Mouse (Mus musculus): ENCODE measurements at regions not wholly inside any gene's neighbourhood (a gene's known extent, or its start where the extent isn't known, plus 50 kb on each side); places are given as distances from the start of the nearest gene placed in this dataset.
"Not testable (repeated sequence)": the region's sequence is repeated elsewhere in the genome, so short reads cannot be mapped to it uniquely, and the experiment has no call there.

DNA sequence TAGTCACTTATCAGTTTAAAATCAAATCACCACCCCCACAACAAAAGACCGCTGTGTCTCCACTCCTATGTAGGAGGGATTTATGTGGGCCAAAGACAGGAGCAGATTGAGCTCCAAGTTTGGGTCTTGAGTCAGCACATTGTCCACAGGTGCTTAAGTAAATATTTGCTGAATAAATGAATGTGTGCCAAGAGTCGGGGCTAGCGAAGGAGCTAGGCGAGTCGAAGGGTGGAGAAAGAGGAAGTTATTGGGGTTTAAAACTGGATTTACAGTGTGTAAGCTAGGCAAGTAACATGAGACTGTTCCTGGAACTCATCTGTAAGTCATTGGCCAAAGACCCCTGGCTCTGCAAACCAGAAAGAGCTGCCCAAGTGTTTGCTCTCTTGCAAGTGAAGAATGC is 122.9 kb downstream of the Enc1 start:
- DNase-seq (ENCODE audit: low spot score in 2 of 2), result no peak

DNA sequence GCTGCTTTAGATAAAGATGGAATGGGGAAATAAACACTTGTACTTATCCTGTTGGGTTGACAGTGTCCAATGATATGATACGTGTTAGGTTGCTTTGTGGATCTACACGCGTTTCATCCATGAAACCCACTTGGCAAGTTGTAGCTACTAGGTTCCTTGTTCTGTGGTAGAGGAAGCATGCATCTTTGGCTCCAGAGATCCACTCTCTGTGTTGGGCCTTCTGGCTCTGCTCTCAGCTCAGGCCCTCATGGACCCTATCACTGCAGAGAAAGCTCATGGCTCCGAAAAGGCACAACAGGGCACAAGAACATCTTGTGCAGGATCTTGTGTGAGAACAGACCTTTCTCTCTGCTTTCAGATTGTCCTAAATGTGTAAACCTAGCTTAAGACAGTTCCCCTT is 122.3 kb downstream of the Enc1 start:
- no peak for DNase-seq (ENCODE audit: low spot score in 2 of 2)

DNA sequence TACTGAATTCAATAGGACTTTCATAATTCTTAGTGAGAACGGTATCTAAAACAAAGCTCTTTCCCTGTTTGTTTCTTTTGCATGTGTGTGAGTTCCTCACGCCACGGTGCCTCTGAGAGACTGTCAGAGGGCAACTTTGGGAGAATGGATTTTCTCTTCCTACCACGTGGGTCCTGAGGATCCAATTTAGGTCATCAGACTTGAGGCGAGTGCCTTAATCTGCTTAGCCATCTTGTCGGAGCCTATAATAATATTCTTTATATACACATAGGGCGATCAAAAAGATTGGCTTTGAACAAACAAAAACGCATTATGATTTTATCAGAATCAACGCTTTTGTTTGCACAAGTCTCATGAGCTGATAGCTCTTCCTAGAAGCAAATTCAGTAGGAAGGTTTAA is 119.6 kb downstream of the Enc1 start:
- DNase-seq (ENCODE audit: low spot score in 2 of 2), result no peak

DNA sequence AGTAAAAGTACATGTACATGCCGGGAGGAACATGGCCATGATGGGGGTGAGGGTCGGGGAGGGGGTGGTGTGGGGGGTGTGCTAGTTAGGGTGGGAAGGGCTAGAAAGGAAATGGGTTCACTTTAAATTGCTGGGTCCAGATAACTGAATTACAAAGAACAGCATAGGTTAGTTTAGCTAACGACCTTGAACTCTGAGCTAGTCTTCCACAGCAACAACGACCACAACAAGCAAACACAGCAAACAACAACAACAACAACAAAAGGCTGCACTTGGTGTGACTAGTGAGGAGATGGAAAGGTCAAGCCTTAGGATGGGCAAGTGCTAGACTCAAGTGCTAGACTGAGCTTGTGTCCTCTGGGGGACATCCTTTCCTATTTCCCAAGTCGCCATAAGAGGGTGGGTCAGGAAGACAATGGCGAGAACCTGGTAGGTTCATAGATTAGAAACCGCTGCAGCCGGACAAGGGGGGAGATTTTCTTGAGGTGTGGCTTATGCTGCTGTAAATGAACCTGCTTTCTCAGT is 117.9 kb downstream of the Enc1 start:
- no peak for DNase-seq (ENCODE audit: low spot score in 2 of 2)

DNA sequence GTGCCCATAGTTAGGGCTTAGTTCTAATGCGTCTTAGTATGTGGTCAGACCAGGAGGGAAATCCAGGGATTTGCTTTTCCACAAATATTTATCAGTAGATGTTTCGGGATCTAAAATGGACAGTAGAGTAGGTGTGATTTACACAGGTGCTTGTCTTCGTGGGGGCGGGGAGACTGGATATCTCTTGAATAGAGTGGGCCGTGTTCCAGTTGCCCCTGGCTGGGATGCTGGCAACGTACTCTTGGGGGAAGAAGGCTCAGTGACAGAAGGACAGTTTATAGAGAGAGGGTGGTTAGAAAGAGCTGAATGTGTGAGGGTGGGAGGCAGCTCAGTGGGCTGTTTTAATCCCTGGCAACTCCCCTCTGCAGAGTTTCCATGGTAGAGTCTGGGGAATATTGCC is 117.4 kb downstream of the Enc1 start:
- no peak for DNase-seq (ENCODE audit: low spot score in 2 of 2)

DNA sequence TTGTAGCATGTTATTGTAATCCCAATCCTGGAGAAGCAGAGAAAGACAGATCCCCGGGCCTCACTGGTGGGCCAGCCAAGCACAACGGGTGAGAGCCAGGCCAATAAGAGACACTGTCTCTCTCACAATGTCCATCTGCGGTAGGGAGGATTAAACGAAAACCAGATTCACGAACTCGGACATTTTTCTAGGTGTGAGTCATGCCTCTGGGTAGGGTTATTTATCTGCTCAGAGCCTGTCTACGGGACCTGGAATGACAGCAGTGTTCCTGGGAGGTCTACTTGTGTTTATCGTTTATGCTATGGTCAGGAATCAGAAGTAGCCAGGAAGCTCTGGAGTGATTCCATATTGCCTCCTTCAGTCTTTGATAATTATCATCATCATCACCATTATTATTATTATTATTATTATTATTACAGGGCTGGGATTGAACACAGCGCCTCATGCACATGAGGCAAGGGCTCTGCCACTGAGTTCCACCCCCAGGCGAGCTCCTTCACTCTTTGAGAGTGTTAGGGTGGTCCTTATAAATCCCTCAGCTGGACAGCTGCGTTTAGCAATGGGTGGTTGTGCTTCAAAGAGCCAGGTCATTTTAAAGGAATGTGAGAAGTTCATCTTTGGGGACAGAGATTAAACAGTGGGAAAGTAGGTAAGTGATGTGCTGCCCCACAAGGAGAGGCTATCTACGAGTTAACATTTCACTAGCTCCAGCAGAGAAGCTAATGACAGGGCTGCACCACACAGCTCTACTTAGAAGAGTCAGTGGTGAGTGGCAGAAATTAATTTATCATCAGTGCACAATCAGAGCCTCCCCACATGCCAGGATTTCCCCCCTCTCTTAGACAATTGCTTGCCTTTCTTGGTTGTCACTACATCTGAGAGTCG is 116.3 kb downstream of the Enc1 start:
- DNase-seq (ENCODE audit: low spot score in 2 of 2), result no peak

DNA sequence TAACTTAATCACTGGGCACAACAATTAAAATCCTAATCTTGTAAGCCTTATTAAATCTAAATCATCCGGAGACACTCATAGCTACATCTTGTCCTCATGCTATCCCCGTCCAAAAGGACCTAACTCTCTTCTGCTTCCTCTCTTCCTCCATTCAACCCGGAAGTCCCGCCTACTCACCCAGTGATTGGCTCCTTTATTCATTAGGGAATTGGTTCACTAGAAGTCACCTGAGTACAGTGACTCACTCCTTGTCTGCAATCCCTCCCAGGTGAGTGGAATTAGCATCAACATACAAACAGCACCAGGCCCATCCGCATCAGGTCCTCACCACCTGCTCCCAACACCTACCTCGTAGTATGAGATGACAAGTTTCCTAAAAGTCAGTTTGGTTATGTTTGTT is 114.5 kb downstream of the Enc1 start:
- DNase-seq (ENCODE audit: low spot score in 2 of 2), result not testable (repeated sequence)

DNA sequence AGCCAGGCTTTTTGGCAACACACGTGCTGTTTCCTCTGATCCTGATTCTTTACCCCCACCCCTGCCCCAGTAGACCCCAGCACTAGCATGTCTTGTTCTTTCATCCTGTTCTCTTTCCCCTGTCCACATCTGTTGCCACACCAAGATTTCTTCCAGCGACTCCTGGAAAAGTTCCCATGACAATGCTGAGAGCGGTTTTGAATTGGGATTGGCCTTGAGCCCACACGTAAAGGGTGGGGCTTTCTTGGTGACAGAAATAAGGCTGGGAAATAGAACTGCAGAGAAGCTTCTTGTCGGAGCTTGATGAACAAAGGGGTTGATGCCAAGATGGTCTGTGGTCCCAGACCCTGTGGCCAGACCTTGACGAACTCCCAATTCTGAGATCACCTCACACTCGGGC is 106.8 kb downstream of the Enc1 start:
- no peak for DNase-seq (ENCODE audit: low spot score in 2 of 2)

DNA sequence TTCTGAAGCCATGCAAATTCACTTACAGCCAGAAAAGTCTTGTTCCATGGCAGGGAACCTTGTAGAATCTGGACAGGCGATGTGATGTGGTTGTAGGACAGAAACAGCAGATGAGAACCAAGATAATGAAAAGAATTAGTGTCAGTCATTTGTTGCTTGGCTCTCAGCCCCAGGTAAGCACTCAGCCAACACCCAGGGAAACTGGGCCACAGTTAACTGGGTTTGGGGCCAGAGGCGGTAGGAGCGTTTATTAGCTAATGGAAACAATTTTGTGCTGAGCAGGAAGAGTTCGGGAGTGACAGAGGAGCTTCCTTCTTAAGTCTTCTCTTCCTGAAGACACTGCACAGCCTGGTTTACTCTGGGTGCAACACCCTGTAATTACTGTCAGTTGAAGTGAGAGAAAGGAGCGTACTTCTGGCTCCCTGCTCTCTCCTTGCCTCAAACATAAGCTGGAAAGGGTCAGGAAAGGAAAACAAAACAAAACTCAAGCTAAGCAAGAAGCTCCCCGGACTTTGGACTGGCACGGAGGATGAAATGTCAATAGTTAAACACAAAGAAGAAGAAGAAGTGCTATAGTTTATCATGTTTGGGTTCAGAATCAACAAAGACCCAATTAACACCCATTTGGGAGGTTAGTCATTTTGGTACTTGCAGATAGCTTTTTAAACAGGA is 100.4 kb downstream of the Enc1 start:
- no peak for DNase-seq (ENCODE audit: low spot score in 2 of 2)

DNA sequence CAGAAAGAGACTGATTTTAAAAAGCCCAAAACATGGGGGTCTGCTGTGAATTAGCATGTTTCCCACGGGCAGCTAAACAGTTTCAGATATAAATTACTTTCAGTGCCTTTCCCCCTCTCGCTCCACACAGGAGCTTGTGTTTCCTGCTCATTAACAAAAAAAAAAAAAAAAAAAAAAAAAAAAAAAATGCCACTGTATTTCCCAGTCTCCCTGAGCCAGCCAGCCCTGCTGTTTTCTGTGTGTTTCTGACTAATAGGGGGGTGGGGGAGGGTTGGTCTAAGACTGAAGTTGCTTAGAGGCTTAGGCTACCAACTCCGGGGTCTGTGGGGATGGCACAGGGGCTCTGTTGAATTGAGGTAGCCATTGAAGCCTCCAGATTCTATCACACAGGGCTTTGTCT is 97.0 kb downstream of the Enc1 start:
- DNase-seq (ENCODE audit: low spot score in 2 of 2), result no peak

DNA sequence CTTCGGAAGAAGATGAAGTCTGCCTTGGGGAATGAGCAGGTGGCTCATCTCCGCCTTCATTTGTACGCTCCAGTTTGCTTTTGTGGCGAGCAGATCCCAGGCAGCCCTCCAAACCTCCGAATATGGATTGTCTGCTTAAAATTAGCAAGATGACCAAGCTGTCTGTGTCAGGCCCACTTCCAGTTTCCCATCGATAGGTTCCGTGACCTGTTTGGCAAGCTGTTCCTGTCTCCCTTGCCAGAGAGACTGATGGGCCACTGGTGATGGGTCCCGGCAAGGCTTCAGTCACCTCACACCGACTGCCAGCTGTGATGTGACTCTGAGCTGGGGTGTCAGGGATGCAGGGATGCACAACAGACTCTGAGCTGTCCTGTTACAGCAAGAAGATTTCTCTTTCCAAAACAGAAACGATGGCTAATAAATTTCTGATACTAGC is 96.4 kb downstream of the Enc1 start:
- DNase-seq (ENCODE audit: low spot score in 2 of 2), result no peak

DNA sequence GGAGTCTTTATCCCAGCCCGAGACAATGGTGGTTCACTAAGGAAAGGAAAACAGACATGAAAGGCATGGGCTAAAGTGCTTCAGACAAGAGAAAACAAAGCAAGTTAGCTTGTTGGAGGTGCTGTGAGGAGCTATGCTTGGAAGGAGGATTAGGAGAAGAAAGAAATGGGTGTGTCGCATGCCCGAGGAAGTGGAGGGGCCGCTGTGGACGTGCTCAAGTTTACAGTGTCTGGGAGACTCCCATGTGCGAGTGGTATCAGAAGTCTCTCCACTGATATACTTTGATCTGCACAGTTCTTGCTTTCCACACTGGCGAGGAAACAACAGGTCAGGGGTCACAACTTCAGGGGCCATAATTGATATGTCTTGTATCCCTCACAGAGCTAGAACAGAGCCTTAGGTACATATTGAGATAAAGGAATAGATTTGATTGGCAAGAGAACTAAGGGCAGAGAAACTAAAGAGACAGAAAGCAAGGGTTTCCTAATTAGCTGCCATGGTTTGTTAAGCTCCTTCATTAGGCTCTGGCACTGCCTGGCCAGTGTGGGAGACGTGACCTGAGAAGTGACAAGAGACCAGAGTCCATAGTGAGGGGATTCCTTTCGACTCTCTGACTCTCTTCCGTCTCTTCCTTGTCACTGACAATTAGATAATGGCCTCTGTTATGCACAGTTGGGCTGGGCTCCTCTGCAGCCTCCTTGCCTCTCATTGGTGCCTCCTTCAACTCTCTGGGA is 93.1 kb downstream of the Enc1 start:
- no peak for DNase-seq (ENCODE audit: low spot score in 2 of 2)

DNA sequence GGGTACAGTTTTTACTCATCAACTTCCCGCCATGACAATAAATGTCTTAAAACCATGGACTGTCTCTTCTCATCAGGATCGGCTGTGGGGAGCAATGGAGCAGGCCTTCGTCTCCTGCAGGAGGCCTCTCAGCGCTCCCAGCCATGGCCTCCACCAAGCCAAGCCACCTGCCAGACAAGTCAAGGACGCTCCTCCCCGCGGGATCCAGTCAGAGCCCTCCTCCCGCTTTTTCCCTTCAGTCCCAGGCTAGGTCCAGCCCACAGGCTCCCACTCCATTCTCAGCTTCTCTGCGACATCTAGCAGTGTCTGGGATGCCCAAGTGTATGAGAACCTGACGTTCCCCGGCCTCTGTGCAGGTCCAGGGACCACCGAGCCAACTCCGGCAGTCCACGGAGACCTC is 90.2 kb downstream of the Enc1 start:
- no peak for DNase-seq (ENCODE audit: low spot score in 2 of 2)

DNA sequence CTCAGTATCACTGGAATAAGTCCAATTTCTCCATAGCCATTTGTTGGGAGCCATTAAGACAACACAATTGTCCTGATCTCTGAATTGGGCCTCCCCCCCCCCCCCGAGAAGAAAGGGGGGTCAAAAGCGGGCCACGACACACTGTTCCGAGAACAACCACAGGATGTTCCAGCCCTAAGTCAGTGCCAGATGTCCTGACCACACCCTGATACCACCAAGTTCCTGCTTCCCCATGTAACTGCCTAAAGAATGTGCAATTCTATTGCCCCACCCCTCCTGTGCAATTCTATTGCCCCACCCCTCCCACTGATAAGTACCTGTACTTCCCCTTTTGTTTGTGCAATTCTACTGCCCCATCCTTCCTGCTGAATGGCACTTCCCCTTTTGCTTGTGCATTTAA is 80.4 kb downstream of the Enc1 start:
- DNase-seq (ENCODE audit: low spot score in 2 of 2), result not testable (repeated sequence)

DNA sequence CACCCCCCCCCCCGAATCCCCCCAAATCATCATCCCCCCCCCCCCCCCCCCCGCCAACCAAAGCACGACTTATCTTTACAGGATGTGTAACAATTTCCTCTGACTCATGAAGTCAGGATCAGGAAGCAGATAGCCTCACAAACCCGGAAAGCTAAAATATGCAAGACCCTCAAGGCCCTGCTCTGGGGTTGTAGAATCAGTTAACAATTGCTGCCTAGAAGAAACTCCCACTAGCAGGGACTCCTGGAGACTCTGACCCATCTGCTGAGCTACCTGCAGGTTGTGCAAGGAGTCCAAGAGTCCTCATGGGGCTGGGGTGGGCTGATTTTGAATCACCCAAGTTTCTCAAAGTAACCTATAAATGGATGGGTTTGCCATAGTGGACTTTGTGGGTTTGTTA is 79.9 kb downstream of the Enc1 start:
- DNase-seq (ENCODE audit: low spot score in 2 of 2), result no peak

DNA sequence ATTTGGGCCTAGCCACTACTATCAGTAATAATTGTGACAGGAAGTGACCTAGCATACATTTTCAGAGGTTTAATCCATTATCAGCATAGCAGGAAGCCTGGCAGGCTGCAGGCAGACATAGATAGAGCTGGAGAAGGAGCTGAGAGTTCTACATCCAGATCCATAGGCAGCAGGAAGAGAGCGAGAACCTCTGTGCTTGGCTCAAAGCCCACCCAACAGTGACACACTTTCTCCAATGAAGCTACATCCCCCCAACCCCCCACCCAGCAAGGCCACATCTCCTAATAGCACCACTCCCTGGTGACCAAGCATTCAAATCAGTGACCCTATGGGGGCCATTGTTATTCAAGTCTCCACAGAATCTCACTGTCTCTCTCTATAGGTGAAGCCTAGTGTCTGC is 79.4 kb downstream of the Enc1 start:
- DNase-seq (ENCODE audit: low spot score in 2 of 2), result no peak

DNA sequence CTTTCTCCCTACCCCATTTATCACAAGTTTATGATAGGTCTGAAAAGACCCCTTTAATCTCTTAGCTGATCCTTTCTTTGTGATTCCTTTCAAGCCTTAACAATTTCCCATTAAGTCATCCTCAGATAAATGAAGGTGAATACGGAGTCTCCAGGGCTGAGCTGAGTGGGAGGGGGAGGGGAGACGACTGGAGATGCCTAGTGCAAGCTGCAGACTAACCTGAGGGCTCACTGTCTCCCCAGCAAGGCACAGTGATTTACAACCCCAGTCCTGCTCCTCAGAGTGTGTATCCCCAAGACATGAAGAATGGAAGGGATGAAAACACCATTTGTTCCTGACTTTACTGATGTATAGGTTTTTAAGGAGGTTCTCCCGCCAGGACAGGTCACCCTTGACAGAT is 76.7 kb downstream of the Enc1 start:
- no peak for DNase-seq (ENCODE audit: low spot score in 2 of 2)

DNA sequence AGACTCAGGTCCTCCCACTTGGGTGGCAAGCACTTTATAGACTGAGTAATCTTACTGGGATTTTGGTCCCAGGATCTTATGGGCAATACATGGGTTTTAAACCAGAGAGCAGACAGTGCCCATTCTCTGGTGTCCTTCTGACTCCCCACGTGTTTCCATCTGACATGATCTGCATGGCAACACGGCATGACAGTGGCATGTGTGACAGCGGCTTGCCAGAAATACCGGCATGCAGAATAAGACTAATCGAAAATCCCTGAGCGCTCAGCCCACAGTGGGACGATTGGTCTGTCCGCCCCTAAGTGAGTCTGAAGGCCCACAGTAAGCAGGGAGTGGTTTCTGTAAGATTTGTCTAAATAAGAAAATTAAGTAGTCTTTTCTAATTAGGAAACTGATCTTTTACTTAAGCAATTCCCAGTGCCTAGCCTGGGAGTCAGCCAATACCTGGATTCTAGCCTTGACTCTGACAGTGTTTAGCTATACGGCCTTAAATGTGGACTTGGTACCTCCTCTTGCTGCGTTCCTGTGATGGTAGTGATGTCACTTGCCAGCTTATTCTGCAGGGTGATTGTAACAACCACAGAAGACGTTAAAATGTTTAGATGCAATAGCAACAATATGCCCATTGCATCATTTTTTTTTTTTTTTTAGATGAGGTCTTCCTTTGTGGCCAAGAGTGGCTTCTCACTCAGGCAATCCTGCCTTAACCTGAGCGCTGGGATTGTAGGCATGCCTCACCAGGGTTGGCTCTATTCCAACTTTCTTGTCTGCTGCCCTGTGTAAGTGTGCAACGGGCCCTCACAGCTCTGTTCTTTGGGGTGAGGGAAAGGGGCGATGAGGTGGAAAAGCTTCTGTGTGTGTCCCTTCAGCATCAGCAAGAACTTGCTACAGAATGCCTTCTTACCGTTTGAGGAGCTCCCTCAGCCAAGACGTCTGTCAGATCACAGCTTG is 71.8 kb downstream of the Enc1 start:
- DNase-seq (ENCODE audit: low spot score in 2 of 2), result no peak

DNA sequence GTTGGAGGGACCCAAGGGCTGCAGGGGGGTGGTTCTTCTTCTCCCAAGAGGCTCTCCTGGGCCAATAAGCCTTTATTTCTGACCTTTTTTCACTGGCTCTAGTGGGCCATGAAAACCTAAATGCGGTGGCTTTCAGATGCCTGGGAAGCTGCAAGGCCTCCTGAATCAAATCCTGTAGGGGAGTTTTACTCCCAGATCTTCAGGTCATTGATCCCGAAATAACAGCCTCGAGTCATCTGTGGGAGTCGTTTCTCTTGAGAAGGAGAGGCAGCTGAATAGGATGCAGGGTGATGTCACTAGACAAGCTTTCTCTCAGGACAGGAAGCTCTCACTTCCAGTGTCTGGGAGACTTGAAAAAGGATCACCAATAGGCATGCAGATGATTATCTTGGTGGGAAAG is 70.4 kb downstream of the Enc1 start:
- no peak for DNase-seq (ENCODE audit: low spot score in 2 of 2)

DNA sequence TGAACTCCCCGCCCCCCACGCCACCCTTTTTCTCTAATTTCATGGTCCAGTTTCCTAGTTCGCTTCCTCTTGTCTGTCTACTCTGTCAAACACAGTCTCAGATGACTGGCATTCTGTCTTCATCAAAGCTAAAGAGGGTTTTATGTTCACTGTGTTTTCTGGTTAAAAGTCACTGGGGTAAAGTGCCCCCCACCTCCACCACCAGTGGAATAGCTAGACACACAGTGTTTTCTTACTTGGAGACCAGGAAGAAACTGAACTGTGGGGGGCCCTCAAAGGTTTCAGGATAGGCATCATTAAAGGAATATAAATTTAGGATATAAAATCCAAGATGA is 69.9 kb downstream of the Enc1 start:
- DNase-seq (ENCODE audit: low spot score in 2 of 2), result no peak

All from adrenal gland, postnatal 4 days (tissue).